Mouse (Mus musculus) ZHBTc4 (cell line): ENCODE data around the gene Crispld2.

Experiments
- DNase-seq: peaks from one replicate; pipeline ENCODE4 v3.0.0-alpha.2; 2011; ENCODE audit warnings: low read depth, low spot score

Gene Crispld2

GRCm38 (mm10) chr8:120034471-120034870 lies 42.2 kb downstream of the Crispld2 start:
- no peak for DNase-seq

DNA sequence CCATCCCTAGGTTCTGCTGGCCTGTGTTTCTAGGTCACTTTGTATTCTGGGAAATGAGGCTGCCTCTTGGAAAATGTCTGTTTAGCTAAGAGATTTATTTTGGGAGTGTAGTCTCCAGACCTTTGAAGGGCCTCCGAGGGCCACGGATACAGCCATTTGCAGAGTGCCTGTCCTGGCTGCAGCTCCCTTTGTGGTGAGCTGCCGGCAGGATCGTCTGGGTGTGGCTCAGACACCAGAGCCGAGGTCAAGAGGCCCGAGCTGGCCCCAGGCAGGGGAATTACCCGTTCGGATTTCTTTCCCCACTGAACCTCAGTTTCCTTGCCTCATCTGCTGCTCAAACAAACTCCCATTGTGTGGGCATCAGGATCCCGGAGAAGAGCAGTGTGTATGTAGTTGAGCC lies 43.9 kb downstream of the Crispld2 start:
- no peak for DNase-seq

DNA sequence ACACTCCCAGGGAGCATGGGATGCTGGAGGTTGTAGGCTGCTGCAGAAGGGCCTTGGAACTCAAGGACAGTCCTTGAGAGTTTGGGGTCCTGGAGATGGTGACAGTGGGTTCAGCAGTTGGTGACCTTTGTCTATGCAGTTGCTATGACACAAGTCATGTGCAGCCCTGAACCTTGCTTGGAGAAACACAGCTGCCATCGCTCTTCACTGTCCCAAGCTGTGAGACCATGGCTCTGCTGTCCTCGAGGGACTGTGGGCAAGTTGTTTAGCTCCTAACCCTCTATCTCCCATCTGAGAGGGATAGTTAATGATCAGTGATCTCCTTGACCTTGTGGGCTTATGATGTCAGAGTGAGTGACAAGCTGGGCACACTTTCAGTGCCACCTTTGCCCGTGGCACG lies 44.3 kb downstream of the Crispld2 start:
- DNase-seq, result no peak

GRCm38 (mm10) chr8:120037199-120037598 lies 45.0 kb downstream of the Crispld2 start:
- DNase-seq, result no peak

GRCm38 (mm10) chr8:120037611-120038010 lies 45.4 kb downstream of the Crispld2 start:
- no peak for DNase-seq

- DNase-seq, result no peak
Measured at GRCm38 (mm10) chr8:120038741-120039140, 46.5 kb downstream of the Crispld2 start.

DNA sequence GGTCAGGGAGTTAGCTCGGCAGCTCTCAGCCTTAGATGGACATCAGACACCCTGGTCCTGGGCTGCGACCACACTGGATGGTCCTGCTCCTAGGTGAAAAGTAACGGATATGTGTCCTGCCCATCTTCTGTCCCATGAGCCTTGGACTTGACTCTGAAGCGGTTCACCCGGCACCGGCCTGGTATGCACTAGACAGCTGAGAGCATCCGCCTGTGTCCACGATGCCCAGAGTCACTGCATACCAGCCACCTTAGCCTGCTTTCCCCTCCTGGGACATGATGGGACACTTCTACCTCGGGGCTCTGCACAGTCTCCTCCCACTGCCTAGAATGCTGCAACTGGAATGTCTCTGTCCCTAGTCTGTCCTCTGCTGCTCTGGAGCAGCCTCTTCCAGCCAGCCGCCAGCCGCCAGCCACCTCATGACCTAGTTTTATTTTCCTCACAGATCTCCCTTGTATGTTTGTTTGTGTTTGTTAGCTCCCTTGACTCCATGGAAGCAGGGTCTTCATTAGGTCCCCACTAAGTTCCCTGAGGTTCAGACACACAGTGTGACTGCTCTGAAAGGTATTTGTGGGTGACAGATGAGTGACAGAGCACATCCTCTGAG lies 47.2 kb downstream of the Crispld2 start:
- DNase-seq, result no peak

DNA sequence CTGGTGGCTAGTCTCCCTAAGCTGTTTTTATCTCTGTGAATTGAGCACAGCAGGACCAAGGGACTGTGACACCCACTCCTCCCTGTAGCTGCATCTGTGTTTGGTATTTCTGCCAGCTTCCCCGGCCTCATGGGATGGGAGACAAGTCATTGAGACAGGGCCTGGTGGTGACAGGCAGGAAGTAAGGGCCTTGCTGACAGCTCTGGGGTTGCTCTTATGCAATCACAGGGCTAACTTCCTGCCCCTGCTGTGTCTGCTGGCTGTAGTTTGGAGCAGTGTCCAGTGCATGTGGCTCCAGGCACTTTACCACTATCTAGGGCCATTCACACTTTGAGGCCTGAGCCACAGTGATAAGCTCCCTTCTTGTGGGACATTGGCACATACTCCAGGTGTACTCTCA lies 48.6 kb downstream of the Crispld2 start:
- DNase-seq, result no peak

GRCm38 (mm10) chr8:120042542-120043312 lies 50.5 kb downstream of the Crispld2 start:
- no peak for DNase-seq

- DNase-seq, result no peak
Measured at GRCm38 (mm10) chr8:120044907-120045306, 52.7 kb downstream of the Crispld2 start.

GRCm38 (mm10) chr8:120045471-120045870 lies 53.2 kb downstream of the Crispld2 start:
- no peak for DNase-seq

GRCm38 (mm10) chr8:120046258-120047020 lies 54.2 kb downstream of the Crispld2 start:
- DNase-seq, result no peak

GRCm38 (mm10) chr8:120049949-120050348 lies 57.7 kb downstream of the Crispld2 start:
- no peak for DNase-seq

GRCm38 (mm10) chr8:120050376-120050775 lies 58.1 kb downstream of the Crispld2 start:
- no peak for DNase-seq

GRCm38 (mm10) chr8:120051006-120051405 lies 58.8 kb downstream of the Crispld2 start:
- no peak for DNase-seq

DNA sequence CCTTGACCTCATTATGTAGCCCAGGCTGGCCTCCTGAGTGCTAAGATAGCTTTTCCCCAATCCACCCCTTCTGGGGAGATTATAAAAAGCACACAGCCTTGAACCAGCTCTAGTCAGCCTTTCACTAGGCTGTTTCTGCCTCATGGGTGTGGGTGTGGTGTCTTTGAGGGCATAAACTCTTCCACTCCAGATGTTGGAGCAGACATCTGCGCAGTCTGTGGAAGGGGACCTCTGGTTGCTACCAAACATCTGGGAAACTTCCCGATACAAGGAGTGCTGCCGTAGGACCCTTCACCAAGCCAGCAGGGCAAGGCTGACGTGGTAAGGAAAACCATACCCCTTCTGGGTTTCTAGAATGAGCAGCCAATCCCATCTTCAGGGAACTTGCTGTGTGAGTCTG lies 59.7 kb downstream of the Crispld2 start:
- no peak for DNase-seq

DNA sequence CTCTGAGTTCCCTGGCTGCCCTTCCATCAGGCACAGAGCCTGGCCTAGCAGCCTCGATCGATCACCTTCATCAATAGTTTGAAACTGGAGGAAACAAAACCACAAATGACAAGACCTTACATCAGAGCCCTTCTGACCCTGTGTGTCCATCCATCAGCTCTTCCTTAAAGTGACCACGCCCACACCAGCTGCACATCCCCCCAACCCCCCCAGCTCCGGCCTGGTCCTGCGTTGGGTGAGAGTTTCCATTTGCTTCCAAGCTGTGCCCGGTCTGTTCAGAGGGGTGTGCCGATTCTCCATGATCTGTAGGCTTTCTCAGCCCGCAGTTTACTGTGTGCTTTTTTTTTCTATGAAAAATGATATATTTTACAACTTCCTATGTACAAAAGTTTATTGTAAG lies 60.1 kb downstream of the Crispld2 start:
- no peak for DNase-seq

GRCm38 (mm10) chr8:120054833-120055232 lies 62.6 kb downstream of the Crispld2 start:
- DNase-seq, result no peak

- DNase-seq, result no peak
Measured at GRCm38 (mm10) chr8:120057078-120057477, 64.8 kb downstream of the Crispld2 start.

- DNase-seq, result no peak
Measured at GRCm38 (mm10) chr8:120062742-120063141, 70.5 kb downstream of the Crispld2 start.

- DNase-seq, result no peak
Measured at GRCm38 (mm10) chr8:120063326-120063725, 71.1 kb downstream of the Crispld2 start.

DNA sequence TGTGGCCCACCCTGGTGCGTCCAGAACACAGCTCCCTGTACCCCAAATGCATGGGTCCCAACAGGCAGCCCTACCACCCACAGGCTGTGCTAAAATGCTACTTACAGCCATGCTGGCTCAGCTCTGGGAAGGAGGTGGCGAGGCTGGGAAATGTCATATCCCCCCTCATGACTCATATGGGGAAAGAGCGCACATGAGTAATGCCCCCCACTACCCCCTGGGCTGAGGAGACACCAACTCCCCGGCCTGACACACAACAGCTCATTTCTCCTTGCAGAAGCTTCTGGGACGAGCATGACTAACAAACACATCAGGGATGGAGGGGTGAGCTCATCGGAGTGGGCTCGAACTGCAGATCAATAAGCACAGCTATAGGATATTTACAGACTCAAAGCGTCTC lies 73.4 kb downstream of the Crispld2 start:
- no peak for DNase-seq

DNA sequence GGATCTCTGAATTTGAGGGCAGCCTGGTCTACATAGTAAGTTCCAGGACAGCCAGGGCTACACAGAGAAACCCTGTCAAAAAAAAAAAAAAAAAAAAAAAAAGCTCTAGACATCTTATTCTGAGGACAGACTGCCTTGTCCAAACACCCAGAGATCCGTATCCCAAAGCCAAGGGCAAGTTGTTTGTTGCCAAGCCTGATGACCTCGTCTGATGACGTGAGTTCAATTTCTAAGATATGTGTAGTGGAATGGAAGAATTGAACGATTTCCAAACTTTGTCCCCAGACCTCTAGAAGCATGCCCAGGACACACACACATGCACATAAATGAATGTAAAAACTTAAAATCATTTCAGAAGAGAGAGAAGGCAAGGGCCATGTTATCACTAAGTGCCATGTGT lies 74.0 kb downstream of the Crispld2 start:
- DNase-seq, result no peak
